Mouse (Mus musculus) hindbrain, embryonic 13.5 days (tissue): ENCODE measurements at regions not wholly inside any gene's neighbourhood (a gene's known extent, or its start where the extent isn't known, plus 50 kb on each side); places are given as distances from the start of the nearest gene placed in this dataset.

Experiments
- ATAC-seq: fragments of 200-750 bp; cut with Nextera tagmentation; 2 replicates; pipeline ENCODE4 v1.8.0; 2017; ENCODE audit warnings: moderate TSS enrichment; ENCODE audit not compliant: low FRiP score
- H3K27ac ChIP-seq: fragments of 300-500 bp; sonication (generic); 2 replicates; pipeline ENCODE4 v1.5.1; 2015; ENCODE audit warnings: inconsistent platforms, mild to moderate bottlenecking, moderate library complexity
- H3K27me3 ChIP-seq: fragments of 300-500 bp; sonication (generic); 2 replicates; pipeline ENCODE4 v1.6.1; 2015; ENCODE audit warnings: mild to moderate bottlenecking, inconsistent platforms
- H3K36me3 ChIP-seq: fragments of 300-500 bp; sonication (generic); 2 replicates; pipeline ENCODE4 v1.6.1; 2015; ENCODE audit warnings: mild to moderate bottlenecking, inconsistent platforms
- H3K4me1 ChIP-seq: fragments of 300-500 bp; sonication (generic); replicated peaks from 2 replicates; pipeline ENCODE4 v1.6.1; 2015; ENCODE audit warnings: inconsistent platforms
- H3K4me2 ChIP-seq: fragments of 300-500 bp; sonication (generic); 2 replicates; pipeline ENCODE4 v1.6.1; 2015; ENCODE audit warnings: inconsistent platforms, mild to moderate bottlenecking, moderate library complexity
- H3K4me3 ChIP-seq: fragments of 300-500 bp; sonication (generic); 2 replicates; pipeline ENCODE4 v1.5.1; 2015; ENCODE audit warnings: mild to moderate bottlenecking, inconsistent platforms
- H3K9ac ChIP-seq: fragments of 300-500 bp; sonication (generic); 2 replicates; pipeline ENCODE4 v1.6.1; 2015; ENCODE audit warnings: mild to moderate bottlenecking, inconsistent platforms
- H3K9me3 ChIP-seq: fragments of 300-500 bp; sonication (generic); 2 replicates; pipeline ENCODE4 v1.6.1; 2016; ENCODE audit warnings: inconsistent platforms
- WGBS: fragments of 180-500 bp; shearing (Covaris S2); methylation state at CpG from one replicate; pipeline ENCODE4 v1.1.7; 2015; 5-methylcytosine and 5-hydroxymethylcytosine counted together

GRCm38 (mm10) chr4:95395746-95396145 lies 161.6 kb upstream of the Fggy start:
- Histone ChIP-seq H3K9me3 (no peaks in the 10 kb centered on the region), H3K4me3 (no peak overlapping the region), H3K27ac (no peak overlapping the region), H3K9ac (no peak overlapping the region), H3K4me2 (no peak overlapping the region), H3K36me3 (no peaks in the 10 kb centered on the region), H3K4me1 (no peaks in the 10 kb centered on the region), H3K27me3 (no peaks in the 10 kb centered on the region)
- WGBS, result 86% methylated on average over 3 of the region's 3 CpGs
- ATAC-seq, result no peak

GRCm38 (mm10) chr4:95398301-95398700 lies 159.0 kb upstream of the Fggy start:
- Histone ChIP-seq H3K27me3 (no peaks in the 10 kb centered on the region), H3K4me3 (no peak overlapping the region), H3K27ac (no peak overlapping the region)

DNA sequence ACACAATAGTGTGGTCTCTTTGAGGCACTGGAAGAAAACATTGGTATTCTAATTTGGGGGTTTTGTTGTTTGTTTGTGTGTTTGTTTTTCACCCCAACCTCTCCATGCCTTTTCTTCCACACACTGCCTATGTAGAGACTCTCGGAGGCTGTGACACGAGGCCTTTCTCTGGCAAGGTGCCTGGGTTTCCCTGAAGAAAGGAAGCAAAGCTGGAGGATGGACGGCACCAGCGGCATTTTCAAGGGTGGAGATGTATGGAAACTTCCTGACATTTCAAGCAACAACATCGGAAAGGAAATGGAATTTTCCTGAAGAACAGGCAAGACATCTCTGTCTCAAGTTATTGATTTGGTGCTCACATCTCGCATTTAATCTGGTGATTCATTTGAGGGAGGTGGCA lies 155.0 kb upstream of the Fggy start:
- Histone ChIP-seq H3K4me2 (no peak overlapping the region), H3K27ac (no peak overlapping the region), H3K4me1 (no peaks in the 10 kb centered on the region), H3K4me3 (no peak overlapping the region), H3K36me3 (no peaks in the 10 kb centered on the region), H3K9ac (no peak overlapping the region), H3K27me3 (no peaks in the 10 kb centered on the region), H3K9me3 (no peaks in the 10 kb centered on the region)
- ATAC-seq, result no peak
- WGBS, result 79% methylated on average over 6 of the region's 6 CpGs

More at GRCm38 (mm10) chr4:95398301-95398700, 159.0 kb upstream of the Fggy start:
- H3K4me2 ChIP-seq, result no peak overlapping the region
- ATAC-seq, result no peak
- H3K36me3 ChIP-seq, result no peaks in the 10 kb centered on the region
- no peak overlapping the region for H3K9ac ChIP-seq
- H3K9me3 ChIP-seq, result no peaks in the 10 kb centered on the region
- no peaks in the 10 kb centered on the region for H3K4me1 ChIP-seq

DNA sequence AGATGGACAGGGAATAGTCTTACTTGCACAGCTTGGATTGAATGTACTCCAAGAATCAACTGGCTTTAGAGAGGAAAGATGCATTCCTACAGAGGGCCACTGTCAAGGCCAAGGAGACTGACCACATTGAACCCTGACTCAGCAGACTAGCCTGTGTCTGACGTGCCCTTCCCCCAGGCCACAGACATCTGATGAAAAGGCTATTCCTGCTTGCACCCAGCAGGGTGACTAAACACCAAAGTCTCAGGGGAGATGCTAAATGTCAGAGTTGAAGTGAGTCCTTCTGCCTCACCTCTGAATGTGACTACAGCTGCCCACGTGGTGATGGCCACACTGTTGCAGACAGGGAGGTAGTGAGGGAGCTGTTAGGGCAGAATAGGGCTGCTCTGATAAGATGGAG lies 140.2 kb upstream of the Fggy start:
- 35% methylated on average over 2 of the region's 2 CpGs for WGBS
- Histone ChIP-seq H3K27me3 (no peaks in the 10 kb centered on the region), H3K9me3 (no peaks in the 10 kb centered on the region), H3K27ac (no peak overlapping the region), H3K9ac (no peak overlapping the region), H3K4me1 (no peaks in the 10 kb centered on the region), H3K36me3 (no peaks in the 10 kb centered on the region), H3K4me3 (no peak overlapping the region), H3K4me2 (no peak overlapping the region)
- ATAC-seq, result no peak

DNA sequence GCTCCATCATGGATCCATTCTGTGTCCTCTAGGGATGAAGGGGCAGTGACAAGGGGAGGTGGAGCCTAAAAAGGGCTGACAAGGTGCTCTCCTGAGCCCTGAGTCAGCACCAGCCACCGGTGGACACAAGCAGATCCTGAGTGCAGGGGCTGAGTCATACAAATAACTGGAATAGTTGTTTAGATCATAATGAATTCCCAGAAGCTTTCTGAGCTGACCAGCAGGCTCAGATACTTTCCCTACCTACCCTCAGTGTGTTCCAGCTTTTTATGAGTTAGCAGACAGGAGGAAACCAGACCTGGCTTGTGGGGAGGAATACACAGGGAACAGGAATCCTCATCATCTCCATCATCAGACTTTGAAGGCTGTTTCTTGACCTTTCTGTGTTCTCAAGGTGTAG lies 130.7 kb upstream of the Fggy start:
- H3K4me2 ChIP-seq, result no peak overlapping the region
- H3K27ac ChIP-seq, result no peak overlapping the region
- no peaks in the 10 kb centered on the region for H3K9me3 ChIP-seq
- H3K36me3 ChIP-seq, result no peaks in the 10 kb centered on the region
- H3K4me1 ChIP-seq, result no peaks in the 10 kb centered on the region
- no peak overlapping the region for H3K4me3 ChIP-seq
- no peak for ATAC-seq
- H3K9ac ChIP-seq, result no peak overlapping the region
- 69% methylated on average over 1 of the region's 1 CpGs for WGBS
- no peaks in the 10 kb centered on the region for H3K27me3 ChIP-seq

- Histone ChIP-seq H3K4me2 (no peak overlapping the region), H3K9me3 (no peaks in the 10 kb centered on the region), H3K4me1 (no peaks in the 10 kb centered on the region), H3K36me3 (no peaks in the 10 kb centered on the region), H3K27ac (no peak overlapping the region), H3K27me3 (no peaks in the 10 kb centered on the region), H3K4me3 (no peak overlapping the region), H3K9ac (no peak overlapping the region)
- WGBS, result 42% methylated on average over 4 of the region's 4 CpGs
- no peak for ATAC-seq
These were observed 122.8 kb upstream of the Fggy start for GRCm38 (mm10) chr4:95434543-95434942.

DNA sequence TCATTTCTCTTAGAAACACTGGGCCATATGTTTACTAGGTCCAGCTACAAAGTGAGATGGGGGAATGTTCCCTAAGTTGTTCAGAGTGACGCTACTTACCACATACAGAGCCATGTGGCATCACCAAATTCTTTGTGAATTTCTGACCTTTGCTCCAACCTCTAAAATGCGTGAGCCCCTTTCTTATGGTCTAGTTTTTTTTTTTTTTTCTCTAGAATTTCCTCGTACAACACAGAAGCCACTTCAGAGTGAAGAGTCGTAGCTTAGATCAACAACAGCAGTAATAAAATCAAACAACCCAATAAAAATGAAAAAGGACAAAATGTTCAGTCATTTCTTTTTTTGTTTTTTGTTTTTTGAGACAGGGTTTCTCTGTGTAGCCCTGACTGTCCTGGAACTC lies 122.2 kb upstream of the Fggy start:
- H3K4me3 ChIP-seq, result no peak overlapping the region
- no peak for ATAC-seq

GRCm38 (mm10) chr4:95439834-95440233 lies 117.5 kb upstream of the Fggy start:
- no peak overlapping the region for H3K4me3 ChIP-seq
- H3K9ac ChIP-seq, result no peak overlapping the region
- no peak overlapping the region for H3K27ac ChIP-seq
- H3K9me3 ChIP-seq, result no peaks in the 10 kb centered on the region
- no peaks in the 10 kb centered on the region for H3K4me1 ChIP-seq
- WGBS, result 24% methylated on average over 1 of the region's 1 CpGs
- no peak for ATAC-seq
- no peaks in the 10 kb centered on the region for H3K27me3 ChIP-seq
- no peak overlapping the region for H3K4me2 ChIP-seq
- no peaks in the 10 kb centered on the region for H3K36me3 ChIP-seq

More for the DNA sequence above, 122.2 kb upstream of the Fggy start:
- no peak overlapping the region for H3K4me2 ChIP-seq
- WGBS, result 56% methylated on average over 4 of the region's 4 CpGs
- no peaks in the 10 kb centered on the region for H3K4me1 ChIP-seq
- H3K36me3 ChIP-seq, result no peaks in the 10 kb centered on the region
- no peaks in the 10 kb centered on the region for H3K27me3 ChIP-seq
- no peak overlapping the region for H3K27ac ChIP-seq
- H3K9me3 ChIP-seq, result no peaks in the 10 kb centered on the region
- no peak overlapping the region for H3K9ac ChIP-seq

- Histone ChIP-seq H3K36me3 (no peaks in the 10 kb centered on the region), H3K4me3 (no peak overlapping the region), H3K9me3 (no peaks in the 10 kb centered on the region), H3K4me2 (no peak overlapping the region), H3K27me3 (no peaks in the 10 kb centered on the region), H3K4me1 (no peaks in the 10 kb centered on the region), H3K9ac (no peak overlapping the region), H3K27ac (no peak overlapping the region)
- WGBS, result 68% methylated on average over 12 of the region's 12 CpGs
- no peak for ATAC-seq
These were observed 113.2 kb upstream of the Fggy start for GRCm38 (mm10) chr4:95443854-95444811.

DNA sequence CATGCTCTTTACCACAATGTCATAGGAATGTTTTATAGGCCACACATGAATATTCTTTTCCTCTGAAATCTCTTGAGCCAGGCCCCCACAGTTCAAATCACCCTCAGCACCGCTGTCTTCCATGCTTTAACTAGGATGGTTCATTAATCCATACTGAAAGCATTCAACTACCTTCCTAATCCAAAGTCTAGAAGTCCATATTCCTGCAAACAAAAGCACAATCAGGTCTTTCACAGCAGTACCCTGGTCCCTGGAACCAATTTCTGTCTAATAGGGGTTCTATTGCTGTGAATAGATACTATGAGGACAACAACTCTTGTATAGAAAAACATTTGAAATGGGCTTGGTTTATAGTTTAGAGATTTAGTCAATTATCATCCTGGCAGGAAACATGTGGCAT lies 107.0 kb upstream of the Fggy start:
- Histone ChIP-seq H3K27ac (no peak overlapping the region), H3K27me3 (no peaks in the 10 kb centered on the region), H3K36me3 (no peaks in the 10 kb centered on the region), H3K9ac (no peak overlapping the region), H3K4me2 (no peak overlapping the region), H3K9me3 (no peaks in the 10 kb centered on the region), H3K4me1 (no peaks in the 10 kb centered on the region), H3K4me3 (no peak overlapping the region)
- no peak for ATAC-seq
- 88% methylated on average over 1 of the region's 1 CpGs for WGBS

- no peaks in the 10 kb centered on the region for H3K36me3 ChIP-seq
- no peak overlapping the region for H3K4me2 ChIP-seq
- no peak overlapping the region for H3K9ac ChIP-seq
- H3K27me3 ChIP-seq, result no peaks in the 10 kb centered on the region
- no peak for ATAC-seq
- WGBS, result 78% methylated on average over 3 of the region's 3 CpGs
- no peak overlapping the region for H3K27ac ChIP-seq
- H3K4me1 ChIP-seq, result no peaks in the 10 kb centered on the region
- H3K9me3 ChIP-seq, result no peaks in the 10 kb centered on the region
- no peak overlapping the region for H3K4me3 ChIP-seq
These were observed 105.5 kb upstream of the Fggy start for GRCm38 (mm10) chr4:95451831-95452230.

DNA sequence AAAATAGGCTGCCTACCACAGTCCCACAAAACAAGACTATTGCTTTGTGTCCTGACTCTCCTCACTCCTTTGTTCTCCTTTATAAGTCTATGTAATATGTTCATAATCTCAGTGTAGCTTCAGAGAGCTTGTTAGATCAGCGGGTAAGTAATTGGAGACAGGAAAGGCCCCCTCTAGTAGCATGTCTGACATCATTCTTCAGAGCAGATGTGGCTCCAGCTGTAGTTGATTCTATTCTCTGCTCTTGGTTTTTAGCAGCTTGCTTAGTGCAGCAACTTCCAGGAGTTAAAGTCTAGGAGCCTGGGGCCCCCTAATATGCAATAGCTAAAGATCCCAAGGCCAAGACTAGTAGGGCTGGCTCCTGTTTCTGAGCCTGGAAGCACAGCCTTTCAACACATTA lies 101.0 kb upstream of the Fggy start:
- Histone ChIP-seq H3K9me3 (no peaks in the 10 kb centered on the region), H3K36me3 (no peaks in the 10 kb centered on the region), H3K27ac (no peak overlapping the region), H3K27me3 (no peaks in the 10 kb centered on the region), H3K4me2 (no peak overlapping the region), H3K4me3 (no peak overlapping the region), H3K4me1 (no peaks in the 10 kb centered on the region), H3K9ac (no peak overlapping the region)
- WGBS, result 82% methylated on average over 1 of the region's 1 CpGs
- no peak for ATAC-seq

DNA sequence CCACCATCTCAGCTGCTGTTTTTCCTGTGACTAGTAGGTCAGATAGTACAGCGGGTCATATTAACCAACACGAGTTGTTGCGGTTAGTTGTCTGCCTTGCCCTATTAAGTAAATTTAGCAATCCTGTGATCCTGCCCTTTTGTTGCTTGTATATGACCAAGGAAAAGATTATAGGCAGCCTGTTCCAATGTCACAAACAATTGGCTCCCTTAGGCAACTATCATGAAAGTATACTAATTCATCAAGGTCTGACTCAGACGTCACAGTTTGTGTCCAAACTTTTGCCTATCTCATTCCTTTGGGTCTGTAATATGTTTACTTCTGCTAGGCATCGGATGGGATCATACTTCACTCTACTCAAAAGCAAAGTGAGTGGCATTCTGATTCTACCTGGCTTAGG lies 100.4 kb upstream of the Fggy start:
- H3K27ac ChIP-seq, result no peak overlapping the region
- no peaks in the 10 kb centered on the region for H3K27me3 ChIP-seq
- H3K36me3 ChIP-seq, result no peaks in the 10 kb centered on the region
- ATAC-seq, result no peak
- H3K9ac ChIP-seq, result no peak overlapping the region
- no peaks in the 10 kb centered on the region for H3K4me1 ChIP-seq
- H3K4me2 ChIP-seq, result no peak overlapping the region
- no peaks in the 10 kb centered on the region for H3K9me3 ChIP-seq
- no peak overlapping the region for H3K4me3 ChIP-seq
- 93% methylated on average over 5 of the region's 5 CpGs for WGBS
